In genomic region chr10:40499314-40500252, GRCm38 (mm10) we compare ENCODE assay signal across 8 mouse cellular contexts.
A peak's percentile ranks its signal among the peaks of the same experiment; 100 is the strongest.
DNase-seq lines count a peak whose midpoint lies in the region; ATAC-seq lines count a peak whose summit lies in the region.

No protein-coding gene starts in this region.

- no peaks in the 10 kb centered on the region; the same call in 1 of the 2 replicates for H3K4me1 ChIP-seq in forebrain, embryonic 11.5 days (replicated peaks; ENCODE audit: control insufficient read depth, insufficient read depth, low read length)
- H3K4me1 ChIP-seq in hindbrain, embryonic 10.5 days (replicated peaks): peaks cover 31% of the 10 kb centered on the region
- peaks cover 13% of the 10 kb centered on the region for H3K4me1 ChIP-seq in liver, embryonic 16.5 days (ENCODE audit: control insufficient read depth, low read depth, low read length)

- no peaks in the 10 kb centered on the region for H3K9me3 ChIP-seq in forebrain, embryonic 11.5 days (ENCODE audit: control insufficient read depth, low read length)
- H3K9me3 ChIP-seq in hindbrain, embryonic 10.5 days: no peaks in the 10 kb centered on the region
- no peaks in the 10 kb centered on the region for H3K9me3 ChIP-seq in liver, embryonic 16.5 days (replicated peaks; ENCODE audit: control insufficient read depth, low read length)

- DNase-seq in adrenal gland, postnatal 10 days: peak; percentile 30
- DNase-seq in adrenal gland, postnatal 14 days: no peak
- peak; percentile 59 for DNase-seq in forebrain, embryonic 11.5 days (ENCODE audit: low spot score)
- peak; percentile 79 for DNase-seq in hindbrain, embryonic 10.5 days (ENCODE audit: low spot score)
- peak; percentile 65 to 88 for DNase-seq in layer of hippocampus, adult 18-20 months (ENCODE audit: low spot score in 2 of 2)
- peak; percentile 45 for DNase-seq in neural tube, embryonic 10.5 days (ENCODE audit: extremely low spot score, low spot score)
- peak; percentile 73 for DNase-seq in testis, postnatal 14 days (ENCODE audit: low spot score)

- H3K27ac ChIP-seq in forebrain, embryonic 11.5 days (ENCODE audit: low read depth, low read length): no peak overlapping the region
- peak overlapping the region; percentile 88 for H3K27ac ChIP-seq in hindbrain, embryonic 10.5 days
- peak overlapping the region; percentile 87 for H3K27ac ChIP-seq in liver, embryonic 16.5 days (ENCODE audit: low read length)

- peak overlapping the region; percentile 37 for H3K9ac ChIP-seq in forebrain, embryonic 11.5 days (ENCODE audit: low read length)
- H3K9ac ChIP-seq in liver, embryonic 16.5 days (ENCODE audit: low read depth, low read length): no peak overlapping the region

- WGBS in forebrain, embryonic 11.5 days: 47% methylated on average over 18 of the region's 18 CpGs
- 37% methylated on average over 18 of the region's 18 CpGs for WGBS in hindbrain, embryonic 10.5 days
- WGBS in liver, embryonic 16.5 days (ENCODE audit: insufficient replicate concordance): 9% methylated on average over 18 of the region's 18 CpGs

- 0 out of 2 replicates have a peak, but pooled peaks have one; percentile 49 for ATAC-seq in forebrain, embryonic 11.5 days (replicated peaks; ENCODE audit: low FRiP score)
- peak; percentile 90 for ATAC-seq in liver, embryonic 16.5 days (ENCODE audit: low read depth)

- H3K36me3 ChIP-seq in forebrain, embryonic 11.5 days (ENCODE audit: control insufficient read depth, insufficient read depth, low read length): no peaks in the 10 kb centered on the region
- no peaks in the 10 kb centered on the region for H3K36me3 ChIP-seq in hindbrain, embryonic 10.5 days
- no peaks in the 10 kb centered on the region for H3K36me3 ChIP-seq in liver, embryonic 16.5 days (ENCODE audit: control insufficient read depth, insufficient read depth)

- no peak overlapping the region for H3K4me3 ChIP-seq in forebrain, embryonic 11.5 days (ENCODE audit: low read depth, low read length)
- peak overlapping the region; percentile 10; the same call in 1 of the 2 replicates for H3K4me3 ChIP-seq in hindbrain, embryonic 10.5 days
- no peak overlapping the region for H3K4me3 ChIP-seq in liver, embryonic 16.5 days (ENCODE audit: low read depth, low read length)

- H3K4me2 ChIP-seq in forebrain, embryonic 11.5 days (ENCODE audit: low read depth, low read length, severe bottlenecking): peak overlapping the region; percentile 12; the same call in 1 of the 2 replicates
- H3K4me2 ChIP-seq in liver, embryonic 16.5 days (ENCODE audit: low read depth, low read length): peak overlapping the region; percentile 33; the same call in 1 of the 2 replicates

- H3K27me3 ChIP-seq in forebrain, embryonic 11.5 days (ENCODE audit: control insufficient read depth, insufficient read depth, low read length): no peaks in the 10 kb centered on the region
- no peaks in the 10 kb centered on the region for H3K27me3 ChIP-seq in hindbrain, embryonic 10.5 days (ENCODE audit: insufficient read depth, poor library complexity, severe bottlenecking)
- H3K27me3 ChIP-seq in liver, embryonic 16.5 days (ENCODE audit: control insufficient read depth, insufficient read depth, low read depth, low read length): no peaks in the 10 kb centered on the region
